Mouse (Mus musculus) forebrain, embryonic 10.5 days (tissue): ENCODE data around the gene Vps13d. TPM values are rescaled to one million over a fixed set of nuclear protein-coding genes. Genes with fewer than 3 reads are reported as not detected.

Source experiments
- DNase-seq: peaks from one replicate; pipeline ENCODE4 v3.0.0-alpha.2; 2017; ENCODE audit warnings: low spot score; ENCODE audit errors: extremely low spot score
- H3K27ac ChIP-seq: fragments of 300-500 bp; sonication (generic); 2 replicates; pipeline ENCODE4 v1.5.1; 2016; ENCODE audit warnings: mild to moderate bottlenecking
- H3K27me3 ChIP-seq: fragments of 300-500 bp; sonication (generic); 2 replicates; pipeline ENCODE4 v1.6.1; 2016; ENCODE audit warnings: mild to moderate bottlenecking; ENCODE audit not compliant: poor library complexity, severe bottlenecking
- H3K36me3 ChIP-seq: fragments of 300-500 bp; sonication (generic); replicated peaks from 2 replicates; pipeline ENCODE4 v1.6.1; 2016; ENCODE audit warnings: mild to moderate bottlenecking, moderate library complexity
- H3K4me1 ChIP-seq: fragments of 300-500 bp; sonication (generic); 2 replicates; pipeline ENCODE4 v1.6.1; 2016
- H3K4me3 ChIP-seq: fragments of 300-500 bp; sonication (generic); 2 replicates; pipeline ENCODE4 v1.5.1; 2016; ENCODE audit warnings: mild to moderate bottlenecking, moderate library complexity
- H3K9me3 ChIP-seq: fragments of 300-500 bp; sonication (generic); 2 replicates; pipeline ENCODE4 v1.6.1; 2016; ENCODE audit warnings: mild to moderate bottlenecking, moderate library complexity
- WGBS: fragments of 180-500 bp; shearing (Covaris S2); methylation state at CpG from one replicate; pipeline ENCODE4 v1.1.7; 2016; 5-methylcytosine and 5-hydroxymethylcytosine counted together
- polyA plus RNA-seq: library from polyadenylated mRNA; unstranded; fragments of >200 nt; fragmentation: Nextera tagmentation; extraction: Ambion mirVana; gene quantifications from 2 replicates; pipeline ENCODE4 v1.2.1, GENCODE M21; 2016

The Vps13d gene
- polyA plus RNA-seq, 1 experiment from 2014 or later, result 5.8 TPM

DNA sequence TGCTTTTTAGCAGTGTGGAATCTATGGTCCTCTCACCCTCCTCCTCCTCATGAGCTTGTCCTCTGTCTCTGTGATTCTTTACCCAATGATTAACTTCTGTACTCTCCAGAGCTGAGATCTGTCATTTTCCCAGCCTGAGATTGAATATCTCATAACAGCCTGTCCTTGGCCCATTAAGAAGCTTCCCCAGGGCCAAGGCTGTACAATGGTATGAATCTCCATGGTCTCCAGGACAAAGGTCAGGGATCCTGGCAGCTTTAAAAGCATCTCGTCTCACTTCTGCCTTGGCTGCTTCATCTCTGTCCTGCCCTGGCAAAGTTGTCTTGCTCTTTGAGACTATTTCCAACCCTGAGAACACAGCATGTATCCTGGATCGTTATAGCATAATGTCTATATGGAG, 237.1 kb downstream of the Vps13d start:
- no peaks in the 10 kb centered on the region for H3K27me3 ChIP-seq

GRCm38 (mm10) chr4:144957186-144957585, 237.6 kb downstream of the Vps13d start:
- DNase-seq, result no peak
- WGBS, result 88% methylated on average over 4 of the region's 4 CpGs
- Histone ChIP-seq H3K36me3 (no peaks in the 10 kb centered on the region), H3K27ac (no peak overlapping the region), H3K9me3 (no peaks in the 10 kb centered on the region), H3K27me3 (no peaks in the 10 kb centered on the region), H3K4me3 (no peak overlapping the region), H3K4me1 (no peaks in the 10 kb centered on the region)

More for the DNA sequence above, 237.1 kb downstream of the Vps13d start:
- 77% methylated on average over 2 of the region's 2 CpGs for WGBS
- H3K4me1 ChIP-seq, result no peaks in the 10 kb centered on the region
- no peaks in the 10 kb centered on the region for H3K9me3 ChIP-seq
- no peak overlapping the region for H3K27ac ChIP-seq
- no peak for DNase-seq
- H3K36me3 ChIP-seq, result no peaks in the 10 kb centered on the region
- no peak overlapping the region for H3K4me3 ChIP-seq

GRCm38 (mm10) chr4:144956293-144956692, 238.5 kb downstream of the Vps13d start:
- Histone ChIP-seq H3K9me3 (no peaks in the 10 kb centered on the region), H3K27ac (no peak overlapping the region), H3K36me3 (no peaks in the 10 kb centered on the region), H3K4me1 (no peaks in the 10 kb centered on the region), H3K27me3 (no peaks in the 10 kb centered on the region), H3K4me3 (no peak overlapping the region)
- 79% methylated on average over 1 of the region's 1 CpGs for WGBS
- DNase-seq, result no peak

GRCm38 (mm10) chr4:144955863-144956262, 238.9 kb downstream of the Vps13d start:
- Histone ChIP-seq H3K9me3 (no peaks in the 10 kb centered on the region), H3K4me1 (no peaks in the 10 kb centered on the region), H3K27ac (no peak overlapping the region), H3K27me3 (no peaks in the 10 kb centered on the region), H3K4me3 (no peak overlapping the region), H3K36me3 (no peaks in the 10 kb centered on the region)
- WGBS, result 93% methylated on average over 1 of the region's 1 CpGs
- no peak for DNase-seq

GRCm38 (mm10) chr4:144953421-144953820, 241.4 kb downstream of the Vps13d start:
- H3K36me3 ChIP-seq, result no peaks in the 10 kb centered on the region
- no peak for DNase-seq
- no peak overlapping the region for H3K4me3 ChIP-seq
- H3K27me3 ChIP-seq, result no peaks in the 10 kb centered on the region
- WGBS, result 85% methylated on average over 1 of the region's 1 CpGs
- H3K27ac ChIP-seq, result no peak overlapping the region
- peaks cover 15% of the 10 kb centered on the region for H3K4me1 ChIP-seq
- no peaks in the 10 kb centered on the region for H3K9me3 ChIP-seq

GRCm38 (mm10) chr4:144951859-144952258, 242.9 kb downstream of the Vps13d start:
- no peak for DNase-seq
- H3K9me3 ChIP-seq, result no peaks in the 10 kb centered on the region
- no peak overlapping the region for H3K4me3 ChIP-seq
- no peaks in the 10 kb centered on the region for H3K27me3 ChIP-seq
- WGBS, result 92% methylated on average over 7 of the region's 7 CpGs
- peaks cover 15% of the 10 kb centered on the region for H3K4me1 ChIP-seq
- H3K36me3 ChIP-seq, result no peaks in the 10 kb centered on the region
- H3K27ac ChIP-seq, result no peak overlapping the region

- H3K27me3 ChIP-seq, result no peaks in the 10 kb centered on the region
- H3K4me3 ChIP-seq, result no peak overlapping the region
- DNase-seq, result no peak
- peaks cover 15% of the 10 kb centered on the region for H3K4me1 ChIP-seq
- H3K9me3 ChIP-seq, result no peaks in the 10 kb centered on the region
- WGBS, result 89% methylated on average over 3 of the region's 3 CpGs
- no peaks in the 10 kb centered on the region for H3K36me3 ChIP-seq
- H3K27ac ChIP-seq, result no peak overlapping the region
These were observed 243.9 kb downstream of the Vps13d start for GRCm38 (mm10) chr4:144950883-144951282.

GRCm38 (mm10) chr4:144950327-144950711, 244.5 kb downstream of the Vps13d start:
- H3K4me3 ChIP-seq, result no peak overlapping the region
- no peak for DNase-seq
- peak overlapping the region; percentile 78 for H3K27ac ChIP-seq
- no peaks in the 10 kb centered on the region for H3K9me3 ChIP-seq
- peaks cover 15% of the 10 kb centered on the region for H3K4me1 ChIP-seq
- H3K36me3 ChIP-seq, result no peaks in the 10 kb centered on the region
- 57% methylated on average over 3 of the region's 3 CpGs for WGBS
- no peaks in the 10 kb centered on the region for H3K27me3 ChIP-seq

DNA sequence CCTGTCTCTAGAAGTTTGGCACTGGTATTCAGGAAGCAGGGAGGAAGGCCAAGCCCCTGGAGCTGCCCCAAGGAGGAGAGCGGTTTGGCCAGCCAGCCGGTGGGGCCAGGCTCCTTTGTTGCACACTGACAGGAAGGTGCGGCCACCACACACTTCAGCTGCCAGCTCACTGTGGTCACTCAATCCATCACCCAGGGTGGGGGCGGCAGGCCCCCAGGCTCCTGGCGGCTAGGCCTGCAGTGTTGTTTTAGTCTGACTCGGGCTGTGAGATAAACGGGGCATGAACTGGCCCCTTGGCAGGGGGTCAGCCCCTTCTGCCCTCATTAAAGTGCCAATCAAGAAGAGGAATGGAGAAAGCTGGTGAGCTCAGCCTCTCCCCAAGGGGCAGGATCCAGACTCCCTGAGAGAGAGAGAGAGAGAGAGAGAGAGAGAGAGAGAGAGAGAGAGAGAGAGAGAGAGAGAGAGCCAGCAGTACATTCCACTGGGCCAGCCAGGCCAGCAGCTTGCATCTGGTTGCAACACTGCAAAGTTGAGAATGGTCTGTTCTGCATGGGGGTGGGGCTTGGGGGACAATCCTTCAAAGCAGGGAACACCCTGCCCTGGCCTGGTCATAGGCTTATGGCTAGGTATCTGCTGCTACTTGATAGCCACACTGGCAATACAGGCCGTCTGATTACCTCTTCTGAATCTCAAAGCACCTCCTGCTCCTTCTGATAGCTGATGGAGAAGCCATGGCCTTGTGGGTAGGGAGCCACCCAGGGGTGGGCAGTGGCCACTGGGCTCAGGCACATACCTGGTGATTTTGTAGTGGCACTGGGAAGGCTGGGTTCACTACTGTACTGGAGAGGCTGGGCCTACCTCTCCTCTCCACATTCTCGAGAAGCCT, 245.1 kb downstream of the Vps13d start:
- DNase-seq, result peak; percentile 34
- no peak overlapping the region for H3K4me3 ChIP-seq
- WGBS, result 14% methylated on average over 9 of the region's 9 CpGs
- H3K4me1 ChIP-seq, result peaks cover 15% of the 10 kb centered on the region
- H3K36me3 ChIP-seq, result no peaks in the 10 kb centered on the region
- H3K9me3 ChIP-seq, result no peaks in the 10 kb centered on the region
- H3K27me3 ChIP-seq, result no peaks in the 10 kb centered on the region
- H3K27ac ChIP-seq, result peak overlapping the region; percentile 78

DNA sequence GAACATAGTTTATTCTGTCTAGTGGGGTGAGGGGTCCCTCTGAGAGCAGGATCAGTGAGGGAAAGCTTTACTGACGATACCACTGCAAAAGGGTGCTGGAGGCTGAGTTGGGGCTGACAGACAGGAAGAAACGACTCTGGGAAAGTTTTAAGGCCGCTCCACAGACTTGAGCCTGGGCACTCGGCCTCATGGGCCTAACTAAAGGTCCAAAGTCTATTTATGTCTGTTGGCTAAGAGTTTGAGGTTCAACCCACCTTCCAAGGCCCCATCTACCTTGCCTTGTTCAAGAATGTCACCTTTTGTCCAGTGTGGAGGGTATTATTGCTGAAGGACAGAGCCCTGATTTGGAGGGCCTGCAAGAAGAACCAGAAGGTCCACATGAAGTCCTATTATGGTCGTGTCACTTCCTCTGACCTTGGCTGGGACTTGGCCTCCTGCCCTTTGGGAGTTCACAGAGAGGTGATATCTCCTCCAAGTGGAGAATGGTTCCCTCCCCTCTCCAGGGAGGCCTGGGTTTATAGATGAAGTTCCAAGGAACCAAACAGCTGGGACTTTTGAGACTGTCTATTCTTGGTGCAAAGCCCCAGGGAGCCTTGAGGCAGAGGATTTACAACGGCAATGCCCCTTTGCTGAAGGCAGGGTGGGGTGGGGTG, 246.9 kb downstream of the Vps13d start:
- Histone ChIP-seq H3K9me3 (no peaks in the 10 kb centered on the region), H3K27ac (no peak overlapping the region), H3K27me3 (no peaks in the 10 kb centered on the region), H3K4me3 (no peak overlapping the region), H3K4me1 (peaks cover 15% of the 10 kb centered on the region), H3K36me3 (no peaks in the 10 kb centered on the region)
- 79% methylated on average over 6 of the region's 6 CpGs for WGBS
- no peak for DNase-seq

DNA sequence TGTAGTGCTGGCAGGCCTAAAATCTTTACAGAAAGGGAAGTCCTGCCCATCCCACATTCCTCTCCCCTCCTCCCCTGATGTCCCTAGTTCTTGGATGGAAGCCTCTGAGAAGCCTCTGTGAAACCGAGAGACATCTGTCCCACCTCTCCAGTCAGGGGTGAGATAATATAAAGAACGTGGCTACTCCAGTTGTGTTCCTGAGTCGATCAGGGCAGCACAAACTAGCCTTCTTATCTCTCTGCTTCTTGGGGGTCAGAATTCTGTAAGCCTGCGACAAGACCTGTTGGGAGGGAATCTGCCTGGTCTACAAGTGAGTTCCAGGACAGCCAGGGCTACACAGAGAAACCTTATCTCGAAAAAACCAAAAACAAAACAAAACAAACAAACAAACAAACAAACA, 251.5 kb downstream of the Vps13d start:
- no peaks in the 10 kb centered on the region for H3K36me3 ChIP-seq
- H3K27me3 ChIP-seq, result no peaks in the 10 kb centered on the region
- H3K4me3 ChIP-seq, result no peak overlapping the region
- peaks cover 14% of the 10 kb centered on the region for H3K4me1 ChIP-seq
- 88% methylated on average over 5 of the region's 5 CpGs for WGBS
- H3K9me3 ChIP-seq, result no peaks in the 10 kb centered on the region
- DNase-seq, result no peak
- H3K27ac ChIP-seq, result no peak overlapping the region

- H3K36me3 ChIP-seq, result no peaks in the 10 kb centered on the region
- H3K9me3 ChIP-seq, result no peaks in the 10 kb centered on the region
- WGBS, result 99% methylated on average over 3 of the region's 3 CpGs
- peaks cover 14% of the 10 kb centered on the region for H3K4me1 ChIP-seq
- no peaks in the 10 kb centered on the region for H3K27me3 ChIP-seq
- no peak for DNase-seq
- H3K27ac ChIP-seq, result no peak overlapping the region
- no peak overlapping the region for H3K4me3 ChIP-seq
These were observed 252.4 kb downstream of the Vps13d start for GRCm38 (mm10) chr4:144942433-144942832.

- Histone ChIP-seq H3K27me3 (no peaks in the 10 kb centered on the region), H3K36me3 (no peaks in the 10 kb centered on the region), H3K4me3 (no peak overlapping the region), H3K4me1 (peaks cover 14% of the 10 kb centered on the region), H3K9me3 (no peaks in the 10 kb centered on the region), H3K27ac (no peak overlapping the region)
- 70% methylated on average over 13 of the region's 13 CpGs for WGBS
- DNase-seq, result no peak
These were observed 253.9 kb downstream of the Vps13d start for GRCm38 (mm10) chr4:144940796-144941462.
